Comparison of ENCODE assay signal across 10 mouse cellular contexts in genomic region chr11:22661713-22662551, GRCm38 (mm10).
DNase-seq lines count a peak whose midpoint lies in the region; ATAC-seq and TF ChIP-seq lines count a peak whose summit lies in the region.
"Had no signal": no experiment of that assay in that cellular context is flagged by ENCODE, and none has a peak within 500 bp of the region (broad histone marks: within the 10 kb centered on the region; RNA-seq: fewer than 3 reads in every experiment).

No protein-coding gene starts in this region.

- H3K27me3 ChIP-seq in intestine, embryonic 14.5 days (replicated peaks; ENCODE audit: control insufficient read depth, insufficient read depth, low read length): no peaks in the 10 kb centered on the region
- H3K27me3 ChIP-seq in intestine, embryonic 16.5 days (replicated peaks; ENCODE audit: control insufficient read depth, insufficient read depth, low read length): no peaks in the 10 kb centered on the region
- H3K27me3 ChIP-seq in forebrain, embryonic 16.5 days (replicated peaks; ENCODE audit: control insufficient read depth, insufficient read depth, low read length): no peaks in the 10 kb centered on the region
- H3K27me3 ChIP-seq in stomach, embryonic 16.5 days (ENCODE audit: control insufficient read depth, insufficient read depth, low read length): no peaks in the 10 kb centered on the region
- H3K27me3 ChIP-seq in liver, postnatal 0 days (ENCODE audit: insufficient read depth, low read length): no peaks in the 10 kb centered on the region
- H3K27me3 ChIP-seq: heart, embryonic 13.5 days had no signal

- H3K4me3 ChIP-seq in intestine, embryonic 14.5 days (ENCODE audit: low read depth, low read length): no peak overlapping the region
- H3K4me3 ChIP-seq in intestine, embryonic 16.5 days (ENCODE audit: low read length): no peak overlapping the region
- no peak overlapping the region for H3K4me3 ChIP-seq in forebrain, embryonic 16.5 days (replicated peaks; ENCODE audit: low read length)
- H3K4me3 ChIP-seq in stomach, embryonic 16.5 days (replicated peaks; ENCODE audit: low read length): no peak overlapping the region
- no peak overlapping the region for H3K4me3 ChIP-seq in liver, postnatal 0 days (ENCODE audit: low read depth, low read length)
- H3K4me3 ChIP-seq: heart, embryonic 13.5 days had no signal

- no peak overlapping the region for H3K4me2 ChIP-seq in intestine, embryonic 14.5 days (ENCODE audit: low read length)
- H3K4me2 ChIP-seq in intestine, embryonic 16.5 days (ENCODE audit: low read depth, low read length): no peak overlapping the region
- H3K4me2 ChIP-seq in forebrain, embryonic 16.5 days (ENCODE audit: low read length): no peak overlapping the region
- H3K4me2 ChIP-seq in stomach, embryonic 16.5 days (ENCODE audit: low read depth, low read length): no peak overlapping the region
- no peak overlapping the region for H3K4me2 ChIP-seq in liver, postnatal 0 days (ENCODE audit: low read depth, low read length)
- H3K4me2 ChIP-seq: heart, embryonic 13.5 days had no signal

- no peaks in the 10 kb centered on the region for H3K36me3 ChIP-seq in intestine, embryonic 14.5 days (ENCODE audit: control insufficient read depth, insufficient read depth, low read length)
- H3K36me3 ChIP-seq in intestine, embryonic 16.5 days (ENCODE audit: control insufficient read depth, insufficient read depth, low read length): no peaks in the 10 kb centered on the region
- H3K36me3 ChIP-seq in forebrain, embryonic 16.5 days (ENCODE audit: control insufficient read depth, insufficient read depth): no peaks in the 10 kb centered on the region
- H3K36me3 ChIP-seq in stomach, embryonic 16.5 days (ENCODE audit: control insufficient read depth, insufficient read depth, low read length): no peaks in the 10 kb centered on the region
- no peaks in the 10 kb centered on the region for H3K36me3 ChIP-seq in liver, postnatal 0 days (replicated peaks; ENCODE audit: insufficient read depth, low read length)
- H3K36me3 ChIP-seq: heart, embryonic 13.5 days had no signal

- TF ChIP-seq CTCF in liver, postnatal 0 days (IDR thresholded peaks at IDR 0.05; ENCODE audit: low read depth): no peak

- H3K9me3 ChIP-seq in intestine, embryonic 14.5 days (ENCODE audit: control insufficient read depth, low read length): no peaks in the 10 kb centered on the region
- no peaks in the 10 kb centered on the region for H3K9me3 ChIP-seq in intestine, embryonic 16.5 days (ENCODE audit: control insufficient read depth, low read length)
- H3K9me3 ChIP-seq in forebrain, embryonic 16.5 days (ENCODE audit: control insufficient read depth, low read length): no peaks in the 10 kb centered on the region
- H3K9me3 ChIP-seq in stomach, embryonic 16.5 days (replicated peaks; ENCODE audit: control insufficient read depth, low read length): no peaks in the 10 kb centered on the region
- H3K9me3 ChIP-seq in liver, postnatal 0 days (ENCODE audit: low read length): no peaks in the 10 kb centered on the region
- H3K9me3 ChIP-seq: heart, embryonic 13.5 days had no signal

- no peak for DNase-seq in intestine, embryonic 14.5 days (ENCODE audit: low spot score)
- DNase-seq in right cerebral cortex, postnatal 10 days (ENCODE audit: low spot score in 2 of 2): peak; percentile 40 to 45
- no peak for DNase-seq in right cerebral cortex, adult 18-20 months
- no peak for DNase-seq in kidney, postnatal 4 days
- no peak for DNase-seq in liver, postnatal 0 days
- DNase-seq: lung, postnatal 14 days had no signal

- H3K9ac ChIP-seq in intestine, embryonic 14.5 days (ENCODE audit: low read length): no peak overlapping the region
- no peak overlapping the region for H3K9ac ChIP-seq in intestine, embryonic 16.5 days (ENCODE audit: low read depth, low read length)
- no peak overlapping the region for H3K9ac ChIP-seq in forebrain, embryonic 16.5 days (replicated peaks; ENCODE audit: low read depth, low read length)
- no peak overlapping the region for H3K9ac ChIP-seq in stomach, embryonic 16.5 days (ENCODE audit: low read length)
- no peak overlapping the region for H3K9ac ChIP-seq in liver, postnatal 0 days (replicated peaks)
- H3K9ac ChIP-seq: heart, embryonic 13.5 days had no signal

- 0 out of 2 replicates have a peak, but pooled peaks have one; percentile 27 for ATAC-seq in intestine, embryonic 14.5 days (replicated peaks; ENCODE audit: low FRiP score, low TSS enrichment, low read depth)
- no peak for ATAC-seq in intestine, embryonic 16.5 days
- peak; percentile 72 for ATAC-seq in forebrain, embryonic 16.5 days
- peak; percentile 26; the same call in 1 of the 2 replicates for ATAC-seq in stomach, embryonic 16.5 days (ENCODE audit: insufficient read depth, low FRiP score)
- no peak for ATAC-seq in liver, postnatal 0 days

- H3K4me1 ChIP-seq in intestine, embryonic 14.5 days (replicated peaks; ENCODE audit: control insufficient read depth, insufficient read depth, low read length): no peaks in the 10 kb centered on the region
- H3K4me1 ChIP-seq in intestine, embryonic 16.5 days (ENCODE audit: control insufficient read depth, insufficient read depth, low read length): peaks cover 2% of the 10 kb centered on the region; the same call in 1 of the 2 replicates
- peaks cover 4% of the 10 kb centered on the region; the same call in 1 of the 2 replicates for H3K4me1 ChIP-seq in forebrain, embryonic 16.5 days (replicated peaks; ENCODE audit: control insufficient read depth, insufficient read depth, low read length)
- H3K4me1 ChIP-seq in stomach, embryonic 16.5 days (ENCODE audit: control insufficient read depth, insufficient read depth, low read length): peaks cover 10% of the 10 kb centered on the region
- no peaks in the 10 kb centered on the region for H3K4me1 ChIP-seq in liver, postnatal 0 days (ENCODE audit: insufficient read depth)

- TF ChIP-seq EP300 in liver, postnatal 0 days (IDR thresholded peaks at IDR 0.05; ENCODE audit: low read depth): no peak

- H3K27ac ChIP-seq in intestine, embryonic 14.5 days (ENCODE audit: low read depth): no peak overlapping the region
- H3K27ac ChIP-seq in intestine, embryonic 16.5 days (ENCODE audit: low read length): no peak overlapping the region
- no peak overlapping the region for H3K27ac ChIP-seq in forebrain, embryonic 16.5 days (ENCODE audit: low read length)
- H3K27ac ChIP-seq in stomach, embryonic 16.5 days (ENCODE audit: low read length): no peak overlapping the region
- H3K27ac ChIP-seq in liver, postnatal 0 days (ENCODE audit: low read depth): no peak overlapping the region
- H3K27ac ChIP-seq: heart, embryonic 13.5 days had no signal

- WGBS in intestine, embryonic 14.5 days: 47% methylated on average over 9 of the region's 12 CpGs
- 43% methylated on average over 10 of the region's 12 CpGs for WGBS in intestine, embryonic 16.5 days
- WGBS in forebrain, embryonic 16.5 days: 53% methylated on average over 10 of the region's 12 CpGs
- 53% methylated on average over 11 of the region's 12 CpGs for WGBS in stomach, embryonic 16.5 days
- 59% methylated on average over 11 of the region's 12 CpGs for WGBS in liver, postnatal 0 days (ENCODE audit: insufficient replicate concordance)

Comparison
In these comparisons a context has a peak if more than half of its experiments do, and no peak if none do; other contexts are left out.
1. ATAC-seq: peak in intestine, embryonic 14.5 days (single experiment), forebrain, embryonic 16.5 days (single experiment) and stomach, embryonic 16.5 days (single experiment); none in intestine, embryonic 16.5 days (single experiment) and liver, postnatal 0 days (single experiment).
2. DNase-seq: peak in right cerebral cortex, postnatal 10 days (2 of 2); none in intestine, embryonic 14.5 days (single experiment), right cerebral cortex, adult 18-20 months (single experiment), kidney, postnatal 4 days (0 of 2) and liver, postnatal 0 days (single experiment).